Mouse (Mus musculus) left cerebral cortex, adult 18-20 months (tissue): ENCODE data around the gene Zpbp2. TPM values are rescaled to one million over a fixed set of nuclear protein-coding genes. Genes with fewer than 3 reads are reported as not detected.

Source experiments
- DNase-seq, 2 experiments: peaks; one replicate each; pipeline ENCODE4 v3.0.0; 2021 to 2022; ENCODE audit warnings: low spot score in 2 of 2, mixed read lengths in 1 of 2
- long read RNA-seq, 2 experiments: library from polyadenylated mRNA; stranded (forward); transcript quantifications; one replicate each; pipeline ENCODE4 v2.0.0; 2021
- total RNA-seq, 2 experiments: library from RNA; stranded (reverse); gene quantifications; 2 replicates each; pipeline ENCODE4 v1.2.3; 2021

Gene Zpbp2
- not detected for total RNA-seq
- long read RNA-seq, experiment 1: 0 reads
- long read RNA-seq, experiment 2: 0 reads

- peak; percentile 88 to 92 for DNase-seq
Observed at GRCm38 (mm10) chr11:98550975-98551828, at the start of gene Zpbp2. TSS of gene Zpbp2 (plus strand) at chr11:98551097.

GRCm38 (mm10) chr11:98504926-98505325, 46.0 kb upstream of the Zpbp2 start:
- DNase-seq: no peak

- peak in 1 of 2 experiments; percentile 7 for DNase-seq
Observed at GRCm38 (mm10) chr11:98509434-98509833, 41.5 kb upstream of the Zpbp2 start.

GRCm38 (mm10) chr11:98510125-98510524, 40.8 kb upstream of the Zpbp2 start:
- no peak for DNase-seq

GRCm38 (mm10) chr11:98512881-98513280, 38.0 kb upstream of the Zpbp2 start:
- DNase-seq: no peak

- no peak for DNase-seq
Observed at GRCm38 (mm10) chr11:98513356-98513936, 37.5 kb upstream of the Zpbp2 start.

GRCm38 (mm10) chr11:98520468-98520867, 30.4 kb upstream of the Zpbp2 start:
- no peak for DNase-seq

- no peak for DNase-seq
Observed at GRCm38 (mm10) chr11:98525140-98525539, 25.8 kb upstream of the Zpbp2 start.

- no peak for DNase-seq
Observed at GRCm38 (mm10) chr11:98526824-98527461, 24.0 kb upstream of the Zpbp2 start.

GRCm38 (mm10) chr11:98537480-98538034, 13.3 kb upstream of the Zpbp2 start:
- DNase-seq: no peak

- no peak for DNase-seq
Observed at GRCm38 (mm10) chr11:98540319-98540718, 10.6 kb upstream of the Zpbp2 start.

- DNase-seq: no peak
Observed at GRCm38 (mm10) chr11:98542553-98542952, 8.3 kb upstream of the Zpbp2 start.

GRCm38 (mm10) chr11:98543414-98543813, 7.5 kb upstream of the Zpbp2 start:
- no peak for DNase-seq

GRCm38 (mm10) chr11:98544890-98545677, 5.8 kb upstream of the Zpbp2 start:
- DNase-seq: no peak

- peak in 1 of 2 experiments; percentile 12 for DNase-seq
Observed at GRCm38 (mm10) chr11:98545711-98546231, 5.1 kb upstream of the Zpbp2 start, which contains the start of gene Ikzf3. TSS of gene Ikzf3 (minus strand) at chr11:98546031.

GRCm38 (mm10) chr11:98546529-98547307, 4.2 kb upstream of the Zpbp2 start:
- DNase-seq: no peak

- DNase-seq: no peak
Observed at GRCm38 (mm10) chr11:98547308-98547693, 3.6 kb upstream of the Zpbp2 start.

GRCm38 (mm10) chr11:98549363-98549762, 1.5 kb upstream of the Zpbp2 start:
- no peak for DNase-seq

GRCm38 (mm10) chr11:98550311-98550974, 454 bp upstream of the Zpbp2 start:
- no peak for DNase-seq
